Mouse (Mus musculus) lung, embryonic 15.5 days (tissue): ENCODE measurements around the gene Pih1d1. TPM values are rescaled to one million over a fixed set of nuclear protein-coding genes. Genes with fewer than 3 reads are reported as not detected.
"Not testable (repeated sequence)": the region's sequence is repeated elsewhere in the genome, so short reads cannot be mapped to it uniquely, and the experiment has no call there.

Source experiments
- ATAC-seq: fragments of 200-750 bp; cut with Nextera tagmentation; 2 replicates; pipeline ENCODE4 v1.8.0; 2017; ENCODE audit warnings: moderate number of reproducible peaks, borderline replicate concordance; ENCODE audit not compliant: low FRiP score, low TSS enrichment; ENCODE audit errors: extremely low read depth
- H3K27ac ChIP-seq: fragments of 300-500 bp; sonication (generic); 2 replicates; pipeline ENCODE4 v1.5.1; 2015; ENCODE audit warnings: moderate library complexity, mild to moderate bottlenecking, inconsistent platforms
- H3K27me3 ChIP-seq: fragments of 300-500 bp; sonication (generic); 2 replicates; pipeline ENCODE4 v1.6.1; 2015; ENCODE audit warnings: inconsistent platforms
- H3K36me3 ChIP-seq: fragments of 300-500 bp; sonication (generic); 2 replicates; pipeline ENCODE4 v1.6.1; 2015; ENCODE audit warnings: inconsistent platforms
- H3K4me1 ChIP-seq: fragments of 300-500 bp; sonication (generic); 2 replicates; pipeline ENCODE4 v1.6.1; 2015; ENCODE audit warnings: inconsistent platforms
- H3K4me2 ChIP-seq: fragments of 300-500 bp; sonication (generic); 2 replicates; pipeline ENCODE4 v1.6.1; 2015; ENCODE audit warnings: inconsistent platforms, mild to moderate bottlenecking, moderate library complexity
- H3K4me3 ChIP-seq: fragments of 300-500 bp; sonication (generic); 2 replicates; pipeline ENCODE4 v1.5.1; 2015; ENCODE audit warnings: mild to moderate bottlenecking, inconsistent platforms
- H3K9ac ChIP-seq: fragments of 300-500 bp; sonication (generic); 2 replicates; pipeline ENCODE4 v1.6.1; 2015; ENCODE audit warnings: inconsistent platforms
- H3K9me3 ChIP-seq: fragments of 300-500 bp; sonication (generic); 2 replicates; pipeline ENCODE4 v1.6.1; 2016; ENCODE audit warnings: inconsistent platforms
- WGBS: fragments of 180-500 bp; shearing (Covaris S2); methylation state at CpG from one replicate; pipeline ENCODE4 v1.1.7; 2015; 5-methylcytosine and 5-hydroxymethylcytosine counted together
- polyA plus RNA-seq: library from polyadenylated mRNA; unstranded; fragments of >200 nt; fragmentation: Nextera tagmentation; extraction: Ambion mirVana; gene quantifications from 2 replicates; pipeline ENCODE4 v1.2.1, GENCODE M21; 2015

Pih1d1 gene
- 100 and 103 TPM in 2 replicates for polyA plus RNA-seq

- H3K36me3 ChIP-seq = peaks cover 13% of the 10 kb centered on the region; the same call in 1 of the 2 replicates
- peak within 1 kb of the TSS; percentile 98 for H3K27ac ChIP-seq
- peak within 1 kb of the TSS; percentile 87 for H3K4me3 ChIP-seq
- peak within 1 kb of the TSS; percentile 83 for H3K4me2 ChIP-seq
- H3K4me1 ChIP-seq = peaks cover 39% of the 10 kb centered on the region
- H3K27me3 ChIP-seq = no peaks in the 10 kb centered on the region
- H3K9ac ChIP-seq = peak within 1 kb of the TSS; percentile 87
- 3% methylated on average over 69 of the region's 69 CpGs for WGBS
- no peaks in the 10 kb centered on the region for H3K9me3 ChIP-seq
- ATAC-seq = peak; percentile 95
These were observed at the start of gene Pih1d1, which contains the start of gene Aldh16a1 for GRCm38 (mm10) chr7:45154096-45154992. Gene Pih1d1 (plus strand): TSS chr7:45154303. Gene Aldh16a1 (minus strand): TSS chr7:45154584.

DNA sequence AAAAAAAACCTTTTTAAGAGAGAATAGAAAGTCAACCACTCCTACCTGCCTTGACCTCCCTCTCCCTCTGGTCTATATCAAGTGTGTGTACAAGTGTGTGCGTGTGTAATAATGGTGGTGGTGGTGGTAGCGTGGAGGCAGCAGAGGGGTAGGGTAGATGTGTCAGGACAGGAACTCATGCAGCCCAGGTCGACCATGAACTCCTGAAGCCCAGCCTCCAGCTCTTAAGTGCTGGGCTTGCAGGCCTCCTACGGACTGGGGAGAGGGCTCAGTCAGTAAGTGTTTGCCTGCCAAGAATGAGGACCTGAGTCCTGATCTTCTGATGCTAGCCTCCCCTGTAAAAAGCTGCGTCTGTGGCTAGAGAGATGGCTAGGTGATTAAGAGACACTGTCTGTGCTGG is 49.2 kb upstream of the Pih1d1 start:
- Histone ChIP-seq H3K27me3 (no peaks in the 10 kb centered on the region), H3K9me3 (no peaks in the 10 kb centered on the region), H3K36me3 (no peaks in the 10 kb centered on the region), H3K9ac (no peak overlapping the region), H3K4me2 (no peak overlapping the region), H3K4me3 (no peak overlapping the region), H3K4me1 (peaks cover 34% of the 10 kb centered on the region), H3K27ac (no peak overlapping the region)
- no peak for ATAC-seq
- 77% methylated on average over 5 of the region's 5 CpGs for WGBS

DNA sequence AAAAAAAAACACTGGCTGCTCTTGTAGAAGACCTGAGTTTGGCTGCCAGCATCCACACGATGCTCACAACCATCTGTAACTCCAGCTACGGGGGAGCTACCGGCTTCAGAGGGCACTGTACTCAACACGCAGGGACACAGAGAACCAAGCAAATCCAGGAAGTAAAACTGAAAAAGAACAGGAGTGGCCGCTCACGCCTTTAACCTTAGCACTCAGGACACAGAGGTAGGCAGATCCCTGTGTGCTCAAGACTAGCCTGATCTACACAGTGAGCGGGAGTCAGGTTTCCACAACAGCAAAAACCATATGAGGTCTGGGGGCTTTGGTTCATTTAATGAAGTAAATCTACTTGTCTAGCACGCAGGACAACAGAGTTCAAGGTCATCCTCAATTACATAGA is 48.6 kb upstream of the Pih1d1 start:
- no peaks in the 10 kb centered on the region for H3K27me3 ChIP-seq
- H3K4me2 ChIP-seq = no peak overlapping the region
- H3K27ac ChIP-seq = no peak overlapping the region
- no peaks in the 10 kb centered on the region for H3K36me3 ChIP-seq
- no peak overlapping the region for H3K4me3 ChIP-seq
- H3K9me3 ChIP-seq = no peaks in the 10 kb centered on the region
- 78% methylated on average over 8 of the region's 8 CpGs for WGBS
- ATAC-seq = no peak
- H3K9ac ChIP-seq = no peak overlapping the region
- peaks cover 32% of the 10 kb centered on the region for H3K4me1 ChIP-seq

- no peaks in the 10 kb centered on the region for H3K9me3 ChIP-seq
- WGBS = 45% methylated on average over 6 of the region's 6 CpGs
- H3K9ac ChIP-seq = no peak overlapping the region
- H3K36me3 ChIP-seq = no peaks in the 10 kb centered on the region
- H3K4me3 ChIP-seq = no peak overlapping the region
- no peak for ATAC-seq
- no peak overlapping the region for H3K27ac ChIP-seq
- H3K4me2 ChIP-seq = no peak overlapping the region
- H3K4me1 ChIP-seq = peaks cover 28% of the 10 kb centered on the region
- H3K27me3 ChIP-seq = no peaks in the 10 kb centered on the region
These were observed 47.7 kb upstream of the Pih1d1 start for GRCm38 (mm10) chr7:45106441-45106840.

- no peak for ATAC-seq
- H3K4me1 ChIP-seq = peaks cover 21% of the 10 kb centered on the region
- no peak overlapping the region for H3K4me3 ChIP-seq
- H3K27ac ChIP-seq = no peak overlapping the region
- H3K9me3 ChIP-seq = no peaks in the 10 kb centered on the region
- H3K36me3 ChIP-seq = no peaks in the 10 kb centered on the region
- H3K9ac ChIP-seq = no peak overlapping the region
- no peak overlapping the region for H3K4me2 ChIP-seq
- no peaks in the 10 kb centered on the region for H3K27me3 ChIP-seq
- 42% methylated on average over 5 of the region's 5 CpGs for WGBS
These were observed 47.0 kb upstream of the Pih1d1 start for GRCm38 (mm10) chr7:45107052-45107645.

GRCm38 (mm10) chr7:45110089-45110488 is 44.0 kb upstream of the Pih1d1 start:
- 83% methylated on average over 4 of the region's 4 CpGs for WGBS
- not testable (repeated sequence) for H3K27ac ChIP-seq, ATAC-seq, H3K4me2 ChIP-seq, H3K9me3 ChIP-seq, H3K36me3 ChIP-seq, H3K4me1 ChIP-seq, H3K4me3 ChIP-seq, H3K9ac ChIP-seq, H3K27me3 ChIP-seq

DNA sequence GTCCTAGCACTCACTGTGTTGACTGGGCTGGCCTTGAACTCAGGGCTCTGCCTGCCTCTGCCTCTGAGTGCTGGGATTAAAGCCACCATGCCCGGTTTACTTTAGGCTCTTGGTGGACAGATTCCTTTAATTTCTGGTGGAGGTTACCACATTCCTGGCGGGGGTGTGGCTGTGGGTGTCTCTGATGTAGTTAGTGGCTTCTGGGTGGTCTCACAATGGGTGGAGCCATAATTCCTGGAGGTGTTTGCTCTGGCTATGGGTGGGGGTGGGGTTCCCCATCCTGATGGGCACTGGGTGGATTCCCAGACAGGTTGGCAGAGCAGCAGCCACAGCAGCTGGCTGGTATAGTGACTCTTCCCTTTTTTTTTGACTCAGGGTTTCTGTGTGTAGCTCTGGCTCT is 42.2 kb upstream of the Pih1d1 start:
- no peak for ATAC-seq
- Histone ChIP-seq H3K9me3 (no peaks in the 10 kb centered on the region), H3K27me3 (no peaks in the 10 kb centered on the region), H3K4me3 (no peak overlapping the region), H3K4me2 (no peak overlapping the region), H3K27ac (no peak overlapping the region), H3K36me3 (no peaks in the 10 kb centered on the region), H3K9ac (no peak overlapping the region), H3K4me1 (no peaks in the 10 kb centered on the region)
- WGBS = 36% methylated on average over 2 of the region's 2 CpGs

GRCm38 (mm10) chr7:45112529-45112928 is 41.6 kb upstream of the Pih1d1 start:
- H3K27ac ChIP-seq = no peak overlapping the region
- no peaks in the 10 kb centered on the region for H3K27me3 ChIP-seq
- no peak overlapping the region for H3K9ac ChIP-seq
- no peaks in the 10 kb centered on the region for H3K4me1 ChIP-seq
- H3K36me3 ChIP-seq = no peaks in the 10 kb centered on the region
- H3K4me2 ChIP-seq = no peak overlapping the region
- H3K4me3 ChIP-seq = no peak overlapping the region
- 40% methylated on average over 3 of the region's 3 CpGs for WGBS
- no peaks in the 10 kb centered on the region for H3K9me3 ChIP-seq
- no peak for ATAC-seq

- H3K4me2 ChIP-seq = no peak overlapping the region
- ATAC-seq = no peak
- no peak overlapping the region for H3K4me3 ChIP-seq
- no peak overlapping the region for H3K27ac ChIP-seq
- peaks cover 6% of the 10 kb centered on the region; the same call in 1 of the 2 replicates for H3K36me3 ChIP-seq
- H3K4me1 ChIP-seq = no peaks in the 10 kb centered on the region
- no peaks in the 10 kb centered on the region for H3K9me3 ChIP-seq
- 60% methylated on average over 2 of the region's 2 CpGs for WGBS
- no peaks in the 10 kb centered on the region for H3K27me3 ChIP-seq
- no peak overlapping the region for H3K9ac ChIP-seq
These were observed 40.6 kb upstream of the Pih1d1 start for GRCm38 (mm10) chr7:45113476-45113875.

DNA sequence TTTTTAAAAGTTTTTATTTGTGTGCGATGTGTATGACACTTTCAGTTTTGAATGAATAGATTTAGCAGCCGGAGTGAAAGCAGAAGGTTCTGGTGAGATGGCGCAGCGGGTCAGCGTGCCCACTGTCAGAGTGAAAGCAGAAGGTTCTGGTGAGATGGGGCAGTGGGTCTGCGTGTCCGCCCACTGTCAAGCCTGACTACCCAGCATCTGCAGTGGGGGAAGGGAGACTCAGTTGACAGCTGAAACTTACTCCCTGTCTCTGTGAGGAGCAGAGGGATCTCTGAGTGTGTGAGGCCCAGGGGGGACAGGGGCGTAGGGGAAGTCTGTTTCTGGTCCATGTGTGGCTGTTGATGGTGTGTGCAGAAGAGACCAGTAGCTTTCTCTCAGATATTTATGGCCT is 36.5 kb upstream of the Pih1d1 start:
- Histone ChIP-seq H3K36me3 (peaks cover 41% of the 10 kb centered on the region), H3K4me3 (no peak overlapping the region), H3K9ac (no peak overlapping the region), H3K27me3 (no peaks in the 10 kb centered on the region), H3K4me2 (no peak overlapping the region), H3K4me1 (peaks cover 16% of the 10 kb centered on the region), H3K9me3 (no peaks in the 10 kb centered on the region), H3K27ac (no peak overlapping the region)
- ATAC-seq = no peak
- 78% methylated on average over 8 of the region's 8 CpGs for WGBS

- H3K9me3 ChIP-seq = no peaks in the 10 kb centered on the region
- H3K4me1 ChIP-seq = peaks cover 24% of the 10 kb centered on the region
- WGBS = 82% methylated on average over 6 of the region's 6 CpGs
- peaks cover 46% of the 10 kb centered on the region for H3K36me3 ChIP-seq
- H3K27me3 ChIP-seq = no peaks in the 10 kb centered on the region
- H3K4me2 ChIP-seq = no peak overlapping the region
- H3K27ac ChIP-seq = no peak overlapping the region
- H3K4me3 ChIP-seq = no peak overlapping the region
- no peak for ATAC-seq
- no peak overlapping the region for H3K9ac ChIP-seq
These were observed 35.8 kb upstream of the Pih1d1 start for GRCm38 (mm10) chr7:45118336-45118735.
